Mouse (Mus musculus): ENCODE results near the gene Lrp2.

DNA sequence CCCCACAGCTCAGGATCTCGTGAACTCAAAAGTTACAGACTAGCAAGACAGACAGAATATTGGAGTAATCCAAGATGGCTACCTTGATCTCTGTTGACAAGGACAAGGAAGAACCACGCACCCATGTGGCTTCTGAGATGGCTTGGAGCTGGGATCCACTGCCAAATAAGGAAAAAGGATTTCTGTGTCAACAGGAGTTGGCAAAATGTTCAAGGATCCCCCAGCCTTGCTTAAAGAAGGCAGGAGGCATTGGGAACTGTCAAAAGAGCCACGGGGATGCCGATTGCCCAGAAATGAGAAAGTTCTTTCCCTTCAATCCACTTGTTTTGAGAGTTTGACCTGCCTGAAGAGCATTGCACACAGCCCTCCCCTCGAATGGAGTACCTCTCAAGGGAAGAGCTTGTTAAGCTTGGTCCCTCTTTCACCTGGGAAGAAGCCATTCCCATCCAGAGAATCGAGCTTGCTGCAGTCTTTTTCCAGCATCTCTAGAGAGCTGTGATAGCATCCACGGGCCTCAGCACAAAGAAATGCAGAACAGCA is 6.2 kb upstream of the Lrp2 start:
- TF ChIP-seq EP300 (IDR thresholded peaks at IDR 0.05; ENCODE audit: insufficient read depth, low read depth, low read length) (no peak), CTCF (IDR thresholded peaks at IDR 0.05; ENCODE audit: low read depth, low read length) (no peak), POLR2A (IDR thresholded peaks at IDR 0.05; ENCODE audit: insufficient read depth, low read length) (no peak)

All from ES-Bruce4 (cell line).